Mouse (Mus musculus): ENCODE results near the gene Rasl12. TPM values are rescaled to one million over a fixed set of nuclear protein-coding genes. Genes with fewer than 3 reads are reported as not detected.

The Rasl12 gene
- polyA plus RNA-seq, 1 experiment from 2014 or later = 5.0 TPM

- H3K27me3 ChIP-seq (replicated peaks; ENCODE audit: control insufficient read depth, insufficient read depth, low read length) = peaks cover 58% of the 10 kb centered on the region
- H3K4me1 ChIP-seq (ENCODE audit: control insufficient read depth, insufficient read depth, low read length) = peaks cover 17% of the 10 kb centered on the region
- no peaks in the 10 kb centered on the region; the same call in 1 of the 2 replicates for H3K9me3 ChIP-seq (ENCODE audit: control insufficient read depth, low read length)
- peak overlapping the region; percentile 78 for H3K4me2 ChIP-seq (ENCODE audit: low read depth, low read length)
- no peak overlapping the region for H3K27ac ChIP-seq (ENCODE audit: low read length)
- H3K4me3 ChIP-seq (ENCODE audit: low read length) = peak overlapping the region; percentile 51
- peak overlapping the region; percentile 66 for H3K9ac ChIP-seq (ENCODE audit: low read depth, low read length)
- 15% methylated on average over 93 of the region's 96 CpGs for WGBS
- no peaks in the 10 kb centered on the region for H3K36me3 ChIP-seq (ENCODE audit: control insufficient read depth, insufficient read depth, low read length)
- ATAC-seq = peak; percentile 52
These were observed 7.3 kb upstream of the Rasl12 start for GRCm38 (mm10) chr9:65390752-65391612.

GRCm38 (mm10) chr9:65391613-65391964, 6.7 kb upstream of the Rasl12 start, which contains the start of gene Kbtbd13:
Gene Kbtbd13, minus strand, starts transcription at chr9:65391652.
- peaks cover 21% of the 10 kb centered on the region for H3K4me1 ChIP-seq (ENCODE audit: control insufficient read depth, insufficient read depth, low read length)
- H3K9me3 ChIP-seq (ENCODE audit: control insufficient read depth, low read length) = no peaks in the 10 kb centered on the region; the same call in 1 of the 2 replicates
- peaks cover 58% of the 10 kb centered on the region for H3K27me3 ChIP-seq (replicated peaks; ENCODE audit: control insufficient read depth, insufficient read depth, low read length)
- peak within 1 kb of the TSS; percentile 51 for H3K4me3 ChIP-seq (ENCODE audit: low read length)
- ATAC-seq = 0 out of 2 replicates have a peak, but pooled peaks have one; percentile 1
- peak within 1 kb of the TSS; percentile 66 for H3K9ac ChIP-seq (ENCODE audit: low read depth, low read length)
- peak within 1 kb of the TSS; percentile 78 for H3K4me2 ChIP-seq (ENCODE audit: low read depth, low read length)
- H3K36me3 ChIP-seq (ENCODE audit: control insufficient read depth, insufficient read depth, low read length) = no peaks in the 10 kb centered on the region
- no peak within 1 kb of the TSS for H3K27ac ChIP-seq (ENCODE audit: low read length)
- WGBS = 32% methylated on average over 8 of the region's 8 CpGs

- no peaks in the 10 kb centered on the region; the same call in 1 of the 2 replicates for H3K9me3 ChIP-seq (ENCODE audit: control insufficient read depth, low read length)
- 0 out of 2 replicates have a peak, but pooled peaks have one; percentile 43 for ATAC-seq
- WGBS = 25% methylated on average over 6 of the region's 6 CpGs
These were observed 5.5 kb upstream of the Rasl12 start for GRCm38 (mm10) chr9:65392638-65393364.

GRCm38 (mm10) chr9:65393606-65394005, 4.7 kb upstream of the Rasl12 start:
- H3K4me3 ChIP-seq (ENCODE audit: low read length) = no peak overlapping the region
- no peaks in the 10 kb centered on the region; the same call in 1 of the 2 replicates for H3K9me3 ChIP-seq (ENCODE audit: control insufficient read depth, low read length)
- no peak overlapping the region for H3K27ac ChIP-seq (ENCODE audit: low read length)
- 40% methylated on average over 2 of the region's 2 CpGs for WGBS
- H3K27me3 ChIP-seq (replicated peaks; ENCODE audit: control insufficient read depth, insufficient read depth, low read length) = peaks cover 56% of the 10 kb centered on the region
- ATAC-seq = no peak
- H3K4me2 ChIP-seq (ENCODE audit: low read depth, low read length) = no peak overlapping the region
- H3K9ac ChIP-seq (ENCODE audit: low read depth, low read length) = no peak overlapping the region
- no peaks in the 10 kb centered on the region for H3K36me3 ChIP-seq (ENCODE audit: control insufficient read depth, insufficient read depth, low read length)
- peaks cover 27% of the 10 kb centered on the region for H3K4me1 ChIP-seq (ENCODE audit: control insufficient read depth, insufficient read depth, low read length)

More at GRCm38 (mm10) chr9:65392638-65393364, 5.5 kb upstream of the Rasl12 start:
- no peak overlapping the region for H3K9ac ChIP-seq (ENCODE audit: low read depth, low read length)
- no peak overlapping the region for H3K4me3 ChIP-seq (ENCODE audit: low read length)
- no peak overlapping the region for H3K4me2 ChIP-seq (ENCODE audit: low read depth, low read length)
- H3K27me3 ChIP-seq (replicated peaks; ENCODE audit: control insufficient read depth, insufficient read depth, low read length) = peaks cover 56% of the 10 kb centered on the region
- H3K36me3 ChIP-seq (ENCODE audit: control insufficient read depth, insufficient read depth, low read length) = no peaks in the 10 kb centered on the region
- H3K27ac ChIP-seq (ENCODE audit: low read length) = no peak overlapping the region
- peaks cover 21% of the 10 kb centered on the region for H3K4me1 ChIP-seq (ENCODE audit: control insufficient read depth, insufficient read depth, low read length)

GRCm38 (mm10) chr9:65394360-65394759, 3.9 kb upstream of the Rasl12 start:
- Histone ChIP-seq H3K4me3 (ENCODE audit: low read length) (no peak overlapping the region), H3K9ac (ENCODE audit: low read depth, low read length) (no peak overlapping the region), H3K36me3 (ENCODE audit: control insufficient read depth, insufficient read depth, low read length) (no peaks in the 10 kb centered on the region), H3K27me3 (replicated peaks; ENCODE audit: control insufficient read depth, insufficient read depth, low read length) (peaks cover 49% of the 10 kb centered on the region), H3K4me1 (ENCODE audit: control insufficient read depth, insufficient read depth, low read length) (peaks cover 27% of the 10 kb centered on the region), H3K4me2 (ENCODE audit: low read depth, low read length) (no peak overlapping the region), H3K27ac (ENCODE audit: low read length) (no peak overlapping the region), H3K9me3 (ENCODE audit: control insufficient read depth, low read length) (no peaks in the 10 kb centered on the region; the same call in 1 of the 2 replicates)
- 58% methylated on average over 2 of the region's 2 CpGs for WGBS
- ATAC-seq = peak; percentile 40

- H3K4me2 ChIP-seq (ENCODE audit: low read depth, low read length) = no peak overlapping the region
- 86% methylated on average over 6 of the region's 6 CpGs for WGBS
- H3K9me3 ChIP-seq (ENCODE audit: control insufficient read depth, low read length) = no peaks in the 10 kb centered on the region
- no peak overlapping the region for H3K9ac ChIP-seq (ENCODE audit: low read depth, low read length)
- ATAC-seq = no peak
- peaks cover 14% of the 10 kb centered on the region for H3K27me3 ChIP-seq (replicated peaks; ENCODE audit: control insufficient read depth, insufficient read depth, low read length)
- H3K36me3 ChIP-seq (ENCODE audit: control insufficient read depth, insufficient read depth, low read length) = no peaks in the 10 kb centered on the region
- no peak overlapping the region for H3K4me3 ChIP-seq (ENCODE audit: low read length)
- peaks cover 10% of the 10 kb centered on the region for H3K4me1 ChIP-seq (ENCODE audit: control insufficient read depth, insufficient read depth, low read length)
- no peak overlapping the region for H3K27ac ChIP-seq (ENCODE audit: low read length)
These were observed 1.6 kb downstream of the Rasl12 start for GRCm38 (mm10) chr9:65399934-65400333.

- no peak for ATAC-seq
- Histone ChIP-seq H3K9me3 (ENCODE audit: control insufficient read depth, low read length) (no peaks in the 10 kb centered on the region), H3K4me3 (ENCODE audit: low read length) (no peak overlapping the region), H3K4me1 (ENCODE audit: control insufficient read depth, insufficient read depth, low read length) (peaks cover 4% of the 10 kb centered on the region), H3K9ac (ENCODE audit: low read depth, low read length) (no peak overlapping the region), H3K36me3 (ENCODE audit: control insufficient read depth, insufficient read depth, low read length) (no peaks in the 10 kb centered on the region), H3K27me3 (replicated peaks; ENCODE audit: control insufficient read depth, insufficient read depth, low read length) (peaks cover 5% of the 10 kb centered on the region; the same call in 1 of the 2 replicates), H3K4me2 (ENCODE audit: low read depth, low read length) (no peak overlapping the region), H3K27ac (ENCODE audit: low read length) (no peak overlapping the region)
- WGBS = 64% methylated on average over 15 of the region's 15 CpGs
These were observed 6.3 kb downstream of the Rasl12 start for GRCm38 (mm10) chr9:65404331-65405183.

- 89% methylated on average over 2 of the region's 2 CpGs for WGBS
- Histone ChIP-seq H3K4me1 (ENCODE audit: control insufficient read depth, insufficient read depth, low read length) (peaks cover 6% of the 10 kb centered on the region), H3K27ac (ENCODE audit: low read length) (no peak overlapping the region), H3K9ac (ENCODE audit: low read depth, low read length) (no peak overlapping the region), H3K4me2 (ENCODE audit: low read depth, low read length) (no peak overlapping the region), H3K4me3 (ENCODE audit: low read length) (no peak overlapping the region), H3K36me3 (ENCODE audit: control insufficient read depth, insufficient read depth, low read length) (no peaks in the 10 kb centered on the region), H3K27me3 (replicated peaks; ENCODE audit: control insufficient read depth, insufficient read depth, low read length) (no peaks in the 10 kb centered on the region), H3K9me3 (ENCODE audit: control insufficient read depth, low read length) (no peaks in the 10 kb centered on the region)
- no peak for ATAC-seq
These were observed 6.8 kb downstream of the Rasl12 start for GRCm38 (mm10) chr9:65405184-65405449.

GRCm38 (mm10) chr9:65407327-65407726, 9.0 kb downstream of the Rasl12 start:
- 86% methylated on average over 5 of the region's 5 CpGs for WGBS
- Histone ChIP-seq H3K4me2 (ENCODE audit: low read depth, low read length) (no peak overlapping the region), H3K4me1 (ENCODE audit: control insufficient read depth, insufficient read depth, low read length) (peaks cover 6% of the 10 kb centered on the region), H3K4me3 (ENCODE audit: low read length) (no peak overlapping the region), H3K36me3 (ENCODE audit: control insufficient read depth, insufficient read depth, low read length) (no peaks in the 10 kb centered on the region), H3K9ac (ENCODE audit: low read depth, low read length) (no peak overlapping the region), H3K9me3 (ENCODE audit: control insufficient read depth, low read length) (no peaks in the 10 kb centered on the region), H3K27me3 (replicated peaks; ENCODE audit: control insufficient read depth, insufficient read depth, low read length) (no peaks in the 10 kb centered on the region), H3K27ac (ENCODE audit: low read length) (no peak overlapping the region)
- no peak for ATAC-seq
